Mouse (Mus musculus): ENCODE data around the gene Ahnak2.
"Not testable (repeated sequence)": the region's sequence is repeated elsewhere in the genome, so short reads cannot be mapped to it uniquely, and the experiment has no call there.

Ahnak2 gene

GRCm38 (mm10) chr12:112801864-112802846 is at the start of gene Ahnak2:
Ahnak2 (minus strand) TSS chr12:112802657.
- no peak for DNase-seq

GRCm38 (mm10) chr12:112851116-112851515 is 48.7 kb upstream of the Ahnak2 start:
- DNase-seq = no peak

GRCm38 (mm10) chr12:112850344-112850743 is 47.9 kb upstream of the Ahnak2 start:
- no peak for DNase-seq

- DNase-seq = no peak
Measured at GRCm38 (mm10) chr12:112849235-112850022, 47.0 kb upstream of the Ahnak2 start.

- DNase-seq = no peak
Measured at GRCm38 (mm10) chr12:112847880-112848279, 45.4 kb upstream of the Ahnak2 start.

- DNase-seq = peak; percentile 70 to 75
Measured at GRCm38 (mm10) chr12:112843803-112844202, 41.3 kb upstream of the Ahnak2 start.

GRCm38 (mm10) chr12:112842128-112842527 is 39.7 kb upstream of the Ahnak2 start:
- DNase-seq = not testable (repeated sequence)

- not testable (repeated sequence) for DNase-seq
Measured at GRCm38 (mm10) chr12:112841338-112841892, 39.0 kb upstream of the Ahnak2 start.

- no peak for DNase-seq
Measured at GRCm38 (mm10) chr12:112840209-112841086, 38.0 kb upstream of the Ahnak2 start.

- DNase-seq = no peak
Measured at GRCm38 (mm10) chr12:112835046-112835445, 32.6 kb upstream of the Ahnak2 start.

GRCm38 (mm10) chr12:112833527-112833926 is 31.1 kb upstream of the Ahnak2 start:
- DNase-seq = no peak

- no peak for DNase-seq
Measured at GRCm38 (mm10) chr12:112832411-112832810, 30.0 kb upstream of the Ahnak2 start.

- no peak for DNase-seq
Measured at GRCm38 (mm10) chr12:112830570-112830969, 28.1 kb upstream of the Ahnak2 start.

GRCm38 (mm10) chr12:112830141-112830540 is 27.7 kb upstream of the Ahnak2 start:
- DNase-seq = no peak

GRCm38 (mm10) chr12:112829244-112829864 is 26.9 kb upstream of the Ahnak2 start, which contains the start of gene Cdca4:
Cdca4 (minus strand) TSS chr12:112829423.
- peak; percentile 96 to 97 for DNase-seq

- DNase-seq = peak; percentile 65 to 75
Measured at GRCm38 (mm10) chr12:112828501-112829243, 26.2 kb upstream of the Ahnak2 start.

- DNase-seq = no peak
Measured at GRCm38 (mm10) chr12:112825901-112826300, 23.4 kb upstream of the Ahnak2 start.

GRCm38 (mm10) chr12:112823221-112823620 is 20.8 kb upstream of the Ahnak2 start:
- DNase-seq = peak; percentile 50 to 74

- no peak for DNase-seq
Measured at GRCm38 (mm10) chr12:112822676-112823075, 20.2 kb upstream of the Ahnak2 start.

GRCm38 (mm10) chr12:112821974-112822373 is 19.5 kb upstream of the Ahnak2 start:
- DNase-seq = no peak

GRCm38 (mm10) chr12:112821216-112821615 is 18.8 kb upstream of the Ahnak2 start:
- no peak for DNase-seq
